Mouse (Mus musculus): ENCODE data around the gene Pla2g4c. TPM values are rescaled to one million over a fixed set of nuclear protein-coding genes. Genes with fewer than 3 reads are reported as not detected.

Pla2g4c gene
- total RNA-seq, 1 experiment = 2.9 TPM

GRCm38 (mm10) chr7:13295256-13295655, 29.2 kb upstream of the Pla2g4c start:
- in situ Hi-C loops (cut with MboI; ENCODE audit: low sequenced_read_pairs in 2 of 2, unreplicated experiment in 2 of 2) = no loop called here
- H3K27ac ChIP-seq (ENCODE audit: insufficient read depth, low read depth, low read length, poor library complexity, severe bottlenecking) = no peak overlapping the region

GRCm38 (mm10) chr7:13297636-13298035, 26.8 kb upstream of the Pla2g4c start:
- Histone ChIP-seq H3K36me3 (ENCODE audit: control insufficient read depth, insufficient read depth, low read length, poor library complexity, severe bottlenecking) (peaks cover 78% of the 10 kb centered on the region), H3K27ac (ENCODE audit: insufficient read depth, low read depth, low read length, poor library complexity, severe bottlenecking) (no peak overlapping the region), H3K9ac (ENCODE audit: insufficient read depth, low read depth, low read length, poor library complexity, severe bottlenecking) (no peak overlapping the region), H3K9me3 (ENCODE audit: control insufficient read depth, insufficient read depth, low read depth, low read length) (no peaks in the 10 kb centered on the region; the same call in 1 of the 2 replicates), H3K4me1 (ENCODE audit: control insufficient read depth in 2 of 2, insufficient read depth in 2 of 2, low read length in 2 of 2, poor library complexity in 1 of 2) (0 out of 4 replicates have a peak, but pooled peaks cover 1 to 2% of the 10 kb centered on the region in 2 experiments), H3K4me3 (ENCODE audit: insufficient read depth in 1 of 2, low read depth in 1 of 2, low read length in 2 of 2, poor library complexity in 1 of 2, severe bottlenecking in 1 of 2) (no peak overlapping the region)
- DNase-seq (ENCODE audit: low read depth, low spot score) = peak; percentile 48
- in situ Hi-C loops (cut with MboI; ENCODE audit: low sequenced_read_pairs in 2 of 2, unreplicated experiment in 2 of 2) = no loop called here
- no peak for TF ChIP-seq ZC3H11A (IDR thresholded peaks at IDR 0.05; ENCODE audit: borderline replicate concordance, low read depth, low read length)
- no peak for TF ChIP-seq ZNF384 (IDR thresholded peaks at IDR 0.05; ENCODE audit: low read depth, low read length)
- no peak for TF ChIP-seq MAFK (IDR thresholded peaks at IDR 0.05; ENCODE audit: insufficient read depth, low read depth, low read length)
- TF ChIP-seq HCFC1 (IDR thresholded peaks at IDR 0.05; ENCODE audit: borderline replicate concordance, insufficient read depth, low read length) = no peak

More at GRCm38 (mm10) chr7:13295256-13295655, 29.2 kb upstream of the Pla2g4c start:
- no peaks in the 10 kb centered on the region; the same call in 1 of the 2 replicates for H3K9me3 ChIP-seq (ENCODE audit: control insufficient read depth, insufficient read depth, low read depth, low read length)
- 0 out of 4 replicates have a peak, but pooled peaks cover 1 to 2% of the 10 kb centered on the region in 2 experiments for H3K4me1 ChIP-seq (ENCODE audit: control insufficient read depth in 2 of 2, insufficient read depth in 2 of 2, low read length in 2 of 2, poor library complexity in 1 of 2)
- H3K9ac ChIP-seq (ENCODE audit: insufficient read depth, low read depth, low read length, poor library complexity, severe bottlenecking) = no peak overlapping the region
- no peak overlapping the region for H3K4me3 ChIP-seq (ENCODE audit: insufficient read depth in 1 of 2, low read depth in 1 of 2, low read length in 2 of 2, poor library complexity in 1 of 2, severe bottlenecking in 1 of 2)
- TF ChIP-seq ZNF384 (IDR thresholded peaks at IDR 0.05; ENCODE audit: low read depth, low read length) (no peak), MAFK (IDR thresholded peaks at IDR 0.05; ENCODE audit: insufficient read depth, low read depth, low read length) (no peak), CHD2 (IDR thresholded peaks at IDR 0.05; ENCODE audit: low read depth, low read length) (no peak), HCFC1 (IDR thresholded peaks at IDR 0.05; ENCODE audit: borderline replicate concordance, insufficient read depth, low read length) (no peak), ZC3H11A (IDR thresholded peaks at IDR 0.05; ENCODE audit: borderline replicate concordance, low read depth, low read length) (no peak)
- H3K36me3 ChIP-seq (ENCODE audit: control insufficient read depth, insufficient read depth, low read length, poor library complexity, severe bottlenecking) = peaks cover 77% of the 10 kb centered on the region
- DNase-seq (ENCODE audit: low read depth, low spot score) = no peak

GRCm38 (mm10) chr7:13298821-13299220, 25.6 kb upstream of the Pla2g4c start:
- Histone ChIP-seq H3K36me3 (ENCODE audit: control insufficient read depth, insufficient read depth, low read length, poor library complexity, severe bottlenecking) (peaks cover 82% of the 10 kb centered on the region), H3K9ac (ENCODE audit: insufficient read depth, low read depth, low read length, poor library complexity, severe bottlenecking) (no peak overlapping the region), H3K4me3 (ENCODE audit: insufficient read depth in 1 of 2, low read depth in 1 of 2, low read length in 2 of 2, poor library complexity in 1 of 2, severe bottlenecking in 1 of 2) (no peak overlapping the region), H3K4me1 (ENCODE audit: control insufficient read depth in 2 of 2, insufficient read depth in 2 of 2, low read length in 2 of 2, poor library complexity in 1 of 2) (0 out of 4 replicates have a peak, but pooled peaks cover 1 to 2% of the 10 kb centered on the region in 2 experiments), H3K27ac (ENCODE audit: insufficient read depth, low read depth, low read length, poor library complexity, severe bottlenecking) (no peak overlapping the region), H3K9me3 (ENCODE audit: control insufficient read depth, insufficient read depth, low read depth, low read length) (no peaks in the 10 kb centered on the region; the same call in 1 of the 2 replicates)
- DNase-seq (ENCODE audit: low read depth, low spot score) = no peak
- in situ Hi-C loops (cut with MboI; ENCODE audit: low sequenced_read_pairs in 2 of 2, unreplicated experiment in 2 of 2) = no loop called here
- TF ChIP-seq ZC3H11A (IDR thresholded peaks at IDR 0.05; ENCODE audit: borderline replicate concordance, low read depth, low read length) (no peak), CHD2 (IDR thresholded peaks at IDR 0.05; ENCODE audit: low read depth, low read length) (no peak), HCFC1 (IDR thresholded peaks at IDR 0.05; ENCODE audit: borderline replicate concordance, insufficient read depth, low read length) (no peak), MAFK (IDR thresholded peaks at IDR 0.05; ENCODE audit: insufficient read depth, low read depth, low read length) (no peak), ZNF384 (IDR thresholded peaks at IDR 0.05; ENCODE audit: low read depth, low read length) (no peak)

GRCm38 (mm10) chr7:13301643-13302042, 22.8 kb upstream of the Pla2g4c start:
- Histone ChIP-seq H3K9ac (ENCODE audit: insufficient read depth, low read depth, low read length, poor library complexity, severe bottlenecking) (no peak overlapping the region), H3K4me1 (ENCODE audit: control insufficient read depth in 2 of 2, insufficient read depth in 2 of 2, low read length in 2 of 2, poor library complexity in 1 of 2) (0 out of 4 replicates have a peak, but pooled peaks cover 1 to 2% of the 10 kb centered on the region in 2 experiments), H3K36me3 (ENCODE audit: control insufficient read depth, insufficient read depth, low read length, poor library complexity, severe bottlenecking) (peaks cover 72% of the 10 kb centered on the region), H3K27ac (ENCODE audit: insufficient read depth, low read depth, low read length, poor library complexity, severe bottlenecking) (no peak overlapping the region), H3K9me3 (ENCODE audit: control insufficient read depth, insufficient read depth, low read depth, low read length) (no peaks in the 10 kb centered on the region), H3K4me3 (ENCODE audit: insufficient read depth in 1 of 2, low read depth in 1 of 2, low read length in 2 of 2, poor library complexity in 1 of 2, severe bottlenecking in 1 of 2) (no peak overlapping the region)
- in situ Hi-C loops (cut with MboI; ENCODE audit: low sequenced_read_pairs in 2 of 2, unreplicated experiment in 2 of 2) = no loop called here
- TF ChIP-seq ZNF384 (IDR thresholded peaks at IDR 0.05; ENCODE audit: low read depth, low read length) (no peak), HCFC1 (IDR thresholded peaks at IDR 0.05; ENCODE audit: borderline replicate concordance, insufficient read depth, low read length) (no peak), CHD2 (IDR thresholded peaks at IDR 0.05; ENCODE audit: low read depth, low read length) (no peak), MAFK (IDR thresholded peaks at IDR 0.05; ENCODE audit: insufficient read depth, low read depth, low read length) (no peak)
- no peak for DNase-seq (ENCODE audit: low read depth, low spot score)
